Mouse (Mus musculus) kidney, embryonic 16.5 days (tissue): ENCODE measurements around the gene Styxl1. TPM values are rescaled to one million over a fixed set of nuclear protein-coding genes. Genes with fewer than 3 reads are reported as not detected.

Experiments used
- ATAC-seq: fragments of 200-750 bp; cut with Nextera tagmentation; 2 replicates; pipeline ENCODE4 v1.8.0; 2017; ENCODE audit warnings: moderate TSS enrichment; ENCODE audit not compliant: low FRiP score, low TSS enrichment
- H3K27ac ChIP-seq: fragments of 300-500 bp; sonication (generic); 2 replicates; pipeline ENCODE4 v1.5.1; 2014; ENCODE audit warnings: low read length
- H3K27me3 ChIP-seq: fragments of 300-500 bp; sonication (generic); 2 replicates; pipeline ENCODE4 v1.6.1; 2014; ENCODE audit warnings: low read length, control low read depth, mixed read lengths; ENCODE audit not compliant: insufficient read depth
- H3K36me3 ChIP-seq: fragments of 300-500 bp; sonication (generic); 2 replicates; pipeline ENCODE4 v1.6.1; 2014; ENCODE audit warnings: low read length, control low read depth, mixed read lengths; ENCODE audit not compliant: insufficient read depth
- H3K4me1 ChIP-seq: fragments of 300-500 bp; sonication (generic); 2 replicates; pipeline ENCODE4 v1.6.1; 2014; ENCODE audit warnings: low read length, control low read depth, mixed read lengths; ENCODE audit not compliant: insufficient read depth
- H3K4me2 ChIP-seq: fragments of 300-500 bp; sonication (generic); replicated peaks from 2 replicates; pipeline ENCODE4 v1.6.1; 2014; ENCODE audit warnings: low read depth, low read length
- H3K4me3 ChIP-seq: fragments of 300-500 bp; sonication (generic); 2 replicates; pipeline ENCODE4 v1.5.1; 2014; ENCODE audit warnings: mild to moderate bottlenecking, low read length
- H3K9ac ChIP-seq: fragments of 300-500 bp; sonication (generic); replicated peaks from 2 replicates; pipeline ENCODE4 v1.6.1; 2014; ENCODE audit warnings: low read length
- H3K9me3 ChIP-seq: fragments of 300-500 bp; sonication (generic); 2 replicates; pipeline ENCODE4 v1.6.1; 2016; ENCODE audit warnings: low read length, control low read depth
- WGBS: fragments of 180-500 bp; shearing (Covaris S2); extraction: QIAGEN DNeasy Blood & Tissue Kit; methylation state at CpG from one replicate; pipeline ENCODE4 v1.1.7; 2014; 5-methylcytosine and 5-hydroxymethylcytosine counted together
- polyA plus RNA-seq: library from polyadenylated mRNA; unstranded; fragments of >200 nt; fragmentation: Nextera tagmentation; extraction: Ambion mirVana; gene quantifications from 2 replicates; pipeline ENCODE4 v1.2.1, GENCODE M21; 2015

Gene Styxl1
- polyA plus RNA-seq, 1 experiment from 2014 or later: 0.42 TPM

DNA sequence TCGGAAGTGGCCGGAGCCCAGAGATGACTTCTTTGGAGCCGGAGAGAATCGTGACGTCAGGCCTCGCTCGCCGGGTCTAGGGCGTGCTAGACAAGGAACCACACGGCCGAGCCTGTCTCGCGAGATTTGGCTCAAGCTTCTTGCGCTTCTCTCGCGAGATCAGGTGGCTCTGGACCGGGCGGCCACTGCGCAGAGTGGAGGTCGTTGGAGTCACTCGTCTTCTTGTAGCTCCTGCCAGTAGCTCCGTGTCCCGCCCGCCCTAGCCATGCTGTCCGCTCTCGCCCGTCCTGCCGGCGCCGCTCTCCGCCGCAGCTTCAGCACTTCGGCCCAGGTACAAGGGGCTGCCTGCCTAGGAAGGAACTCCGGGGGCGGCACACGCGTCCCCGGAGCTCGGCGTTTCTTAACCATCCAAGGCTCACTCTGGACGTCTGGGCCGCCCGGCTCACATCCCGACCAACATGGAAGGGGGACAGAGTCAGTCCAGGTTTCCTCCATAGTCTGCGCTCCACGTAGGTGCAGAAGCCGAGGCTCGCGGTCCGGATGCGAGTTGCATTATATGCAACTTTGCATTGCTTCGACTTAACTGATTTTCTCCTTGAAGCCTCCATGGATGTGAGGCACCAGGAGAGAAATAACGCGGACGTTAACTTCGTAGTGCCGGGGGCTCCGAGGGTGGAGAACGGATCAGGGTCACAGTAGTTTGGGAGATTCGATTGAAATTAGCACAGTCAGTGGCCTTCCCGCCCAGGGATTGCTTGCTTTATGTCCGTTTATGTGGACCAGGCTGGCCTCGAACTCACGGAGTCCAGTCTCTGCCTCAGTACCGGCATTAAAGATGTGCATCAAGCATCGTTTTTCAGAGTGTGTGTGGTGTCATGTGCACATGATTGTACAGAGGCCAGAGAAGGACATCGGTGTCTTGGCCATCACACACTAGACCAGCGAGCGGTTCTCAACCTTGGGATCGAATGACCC lies 573 bp upstream of the Styxl1 start, which contains the start of gene Mdh2:
Mdh2 (plus strand) TSS at position 10 of the 975 bp plus-strand sequence.
- no peaks in the 10 kb centered on the region for H3K9me3 ChIP-seq
- H3K36me3 ChIP-seq: peaks cover 12% of the 10 kb centered on the region
- peak within 1 kb of the TSS; percentile 91 for H3K4me3 ChIP-seq
- H3K27ac ChIP-seq: peak within 1 kb of the TSS; percentile 95
- under 1% methylated on average over 69 of the region's 70 CpGs for WGBS
- H3K9ac ChIP-seq: peak within 1 kb of the TSS; percentile 95
- no peaks in the 10 kb centered on the region for H3K27me3 ChIP-seq
- peaks cover 30% of the 10 kb centered on the region for H3K4me1 ChIP-seq
- peak within 1 kb of the TSS; percentile 81 for H3K4me2 ChIP-seq
- ATAC-seq: peak; percentile 98

DNA sequence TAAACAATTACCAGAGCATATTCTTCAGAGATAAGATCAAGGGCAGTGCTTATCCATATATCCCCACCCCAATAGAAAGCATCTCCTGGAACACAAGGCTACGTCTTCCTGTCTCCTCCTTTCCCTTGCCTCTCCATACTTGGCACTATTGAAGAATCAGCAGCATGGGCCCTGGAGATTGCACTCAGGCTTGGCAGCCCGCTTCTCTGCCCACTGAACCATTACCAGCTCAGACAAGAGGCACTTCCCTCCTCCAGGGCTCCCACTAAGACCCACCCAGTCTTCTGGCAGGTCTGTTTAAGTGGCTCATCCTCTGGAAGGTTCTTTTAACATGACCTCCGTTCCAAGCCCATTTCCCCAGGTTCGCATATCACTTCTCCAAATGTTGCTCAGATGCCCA lies 1.6 kb downstream of the Styxl1 start:
- no peaks in the 10 kb centered on the region for H3K27me3 ChIP-seq
- H3K27ac ChIP-seq: peak overlapping the region; percentile 43
- H3K9ac ChIP-seq: no peak overlapping the region
- no peaks in the 10 kb centered on the region; the same call in 1 of the 2 replicates for H3K36me3 ChIP-seq
- WGBS: 60% methylated on average over 4 of the region's 4 CpGs
- H3K4me2 ChIP-seq: no peak overlapping the region
- no peaks in the 10 kb centered on the region for H3K9me3 ChIP-seq
- H3K4me1 ChIP-seq: peaks cover 30% of the 10 kb centered on the region
- no peak for ATAC-seq
- no peak overlapping the region for H3K4me3 ChIP-seq

- Histone ChIP-seq H3K9me3 (no peaks in the 10 kb centered on the region), H3K9ac (no peak overlapping the region), H3K4me1 (peaks cover 14% of the 10 kb centered on the region), H3K27ac (no peak overlapping the region), H3K36me3 (no peaks in the 10 kb centered on the region), H3K4me2 (no peak overlapping the region), H3K27me3 (no peaks in the 10 kb centered on the region), H3K4me3 (no peak overlapping the region)
- WGBS: 47% methylated on average over 3 of the region's 3 CpGs
- ATAC-seq: no peak
Measured at GRCm38 (mm10) chr5:135772519-135772918, 5.7 kb downstream of the Styxl1 start.

DNA sequence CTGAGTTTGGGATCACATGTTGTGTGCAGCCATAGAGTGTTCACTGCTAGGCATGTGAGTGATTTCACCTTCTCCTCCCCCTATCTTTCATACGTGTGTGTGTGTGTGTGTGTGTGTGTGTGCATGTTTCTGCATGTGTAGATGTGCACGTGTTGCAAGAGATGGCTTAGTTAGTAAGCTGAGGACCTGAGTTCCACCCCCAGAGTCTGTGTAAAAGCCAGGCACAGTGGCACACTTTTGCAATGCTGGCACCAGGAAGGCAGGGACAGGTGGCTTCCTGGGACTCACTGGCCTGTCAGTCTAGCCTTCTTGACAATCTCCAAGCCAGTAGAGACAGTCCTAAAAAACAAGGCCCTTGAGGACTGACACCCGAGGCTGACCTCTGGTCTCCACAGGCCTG lies 13.2 kb downstream of the Styxl1 start:
- Histone ChIP-seq H3K27me3 (peaks cover 5% of the 10 kb centered on the region; the same call in 1 of the 2 replicates), H3K4me1 (no peaks in the 10 kb centered on the region), H3K9ac (no peak overlapping the region), H3K27ac (no peak overlapping the region), H3K36me3 (no peaks in the 10 kb centered on the region), H3K4me3 (no peak overlapping the region), H3K9me3 (no peaks in the 10 kb centered on the region), H3K4me2 (no peak overlapping the region)
- 63% methylated on average over 3 of the region's 3 CpGs for WGBS
- no peak for ATAC-seq

GRCm38 (mm10) chr5:135763526-135763925 lies 14.7 kb downstream of the Styxl1 start:
- Histone ChIP-seq H3K36me3 (no peaks in the 10 kb centered on the region), H3K9ac (no peak overlapping the region), H3K4me2 (no peak overlapping the region), H3K4me1 (no peaks in the 10 kb centered on the region), H3K4me3 (no peak overlapping the region), H3K27ac (no peak overlapping the region), H3K9me3 (no peaks in the 10 kb centered on the region), H3K27me3 (peaks cover 5% of the 10 kb centered on the region; the same call in 1 of the 2 replicates)
- no peak for ATAC-seq
- WGBS: 3% methylated on average over 7 of the region's 7 CpGs

DNA sequence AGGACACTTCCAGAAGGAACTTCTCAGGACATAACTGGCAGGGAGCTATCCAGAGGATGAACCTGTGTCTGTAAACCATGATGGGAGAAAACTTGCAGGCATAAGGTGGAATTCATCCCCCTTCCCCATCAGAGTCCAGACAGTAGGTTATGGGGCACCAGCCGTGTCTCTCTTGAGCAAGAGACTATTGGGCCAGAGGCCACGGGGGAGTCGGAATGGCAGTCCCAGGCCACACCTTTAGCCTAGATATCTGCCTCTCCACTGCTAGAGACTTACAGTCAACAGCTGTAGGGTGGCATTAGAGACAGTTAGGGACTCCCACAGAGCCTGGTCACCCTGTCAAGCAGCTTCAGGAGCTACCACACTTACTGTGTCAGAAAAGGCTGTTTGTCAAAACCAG lies 16.3 kb downstream of the Styxl1 start:
- no peak overlapping the region for H3K4me3 ChIP-seq
- H3K36me3 ChIP-seq: no peaks in the 10 kb centered on the region
- peaks cover 5% of the 10 kb centered on the region; the same call in 1 of the 2 replicates for H3K27me3 ChIP-seq
- WGBS: 57% methylated on average over 3 of the region's 3 CpGs
- no peaks in the 10 kb centered on the region for H3K9me3 ChIP-seq
- no peak overlapping the region for H3K9ac ChIP-seq
- no peak for ATAC-seq
- H3K4me1 ChIP-seq: no peaks in the 10 kb centered on the region
- H3K4me2 ChIP-seq: no peak overlapping the region
- no peak overlapping the region for H3K27ac ChIP-seq

DNA sequence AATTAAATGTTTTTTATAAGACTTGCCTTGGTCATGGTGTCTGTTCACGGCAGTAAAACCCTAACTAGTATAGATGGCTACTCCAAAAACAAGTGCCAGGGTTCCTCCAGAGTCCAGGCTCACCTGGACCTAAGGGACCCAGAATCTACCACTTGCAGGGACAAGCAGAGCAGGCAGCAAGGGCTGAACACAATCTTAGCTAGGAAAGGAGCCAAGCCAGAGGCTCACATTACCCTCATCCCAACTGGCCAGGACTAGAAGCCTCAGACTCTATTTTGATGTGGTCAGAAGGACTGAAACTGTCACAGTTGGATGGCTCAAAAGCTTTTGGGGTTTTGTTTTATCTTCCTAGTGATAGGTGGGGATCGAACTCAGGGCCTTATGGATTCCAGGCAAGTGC lies 26.6 kb downstream of the Styxl1 start:
- H3K9ac ChIP-seq: no peak overlapping the region
- 81% methylated on average over 2 of the region's 2 CpGs for WGBS
- no peak overlapping the region for H3K27ac ChIP-seq

DNA sequence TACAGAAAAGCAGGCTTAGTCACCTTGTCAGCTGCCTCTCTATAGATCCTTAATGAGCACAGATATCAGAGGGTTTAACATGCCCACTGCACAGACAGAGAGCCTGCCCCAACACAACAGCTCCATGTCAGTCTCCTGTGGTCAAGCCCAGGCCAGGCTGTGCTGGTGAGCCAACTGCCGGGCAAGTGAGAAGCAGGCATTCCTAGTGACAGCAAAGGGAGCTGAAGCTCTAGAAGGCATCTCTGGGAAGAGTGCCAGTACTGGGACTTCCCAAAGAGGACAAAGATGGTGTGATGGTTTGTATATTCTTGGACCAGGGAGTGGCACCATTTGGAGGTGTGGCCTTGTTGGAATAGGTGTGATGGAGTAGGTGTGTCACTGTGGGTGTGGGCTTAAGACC lies 27.1 kb downstream of the Styxl1 start:
- Histone ChIP-seq H3K27me3 (no peaks in the 10 kb centered on the region), H3K9ac (no peak overlapping the region), H3K27ac (no peak overlapping the region), H3K4me1 (no peaks in the 10 kb centered on the region), H3K4me2 (no peak overlapping the region), H3K4me3 (no peak overlapping the region), H3K36me3 (no peaks in the 10 kb centered on the region), H3K9me3 (peaks cover 8% of the 10 kb centered on the region; the same call in 1 of the 2 replicates)
- 88% methylated on average over 1 of the region's 1 CpGs for WGBS
- ATAC-seq: no peak

More for the DNA sequence above, 26.6 kb downstream of the Styxl1 start:
- Histone ChIP-seq H3K4me2 (no peak overlapping the region), H3K27me3 (no peaks in the 10 kb centered on the region), H3K9me3 (peaks cover 8% of the 10 kb centered on the region; the same call in 1 of the 2 replicates), H3K36me3 (no peaks in the 10 kb centered on the region), H3K4me1 (no peaks in the 10 kb centered on the region), H3K4me3 (no peak overlapping the region)
- no peak for ATAC-seq

GRCm38 (mm10) chr5:135744742-135745141 lies 33.4 kb downstream of the Styxl1 start:
- H3K9ac ChIP-seq: peak overlapping the region; percentile 66
- H3K27ac ChIP-seq: peak overlapping the region; percentile 77
- no peaks in the 10 kb centered on the region for H3K27me3 ChIP-seq
- H3K9me3 ChIP-seq: peaks cover 8% of the 10 kb centered on the region; the same call in 1 of the 2 replicates
- peak overlapping the region; percentile 97 for H3K4me2 ChIP-seq
- peak overlapping the region; percentile 93 for H3K4me3 ChIP-seq
- no peak for ATAC-seq
- H3K4me1 ChIP-seq: peaks cover 19% of the 10 kb centered on the region
- 21% methylated on average over 11 of the region's 12 CpGs for WGBS
- peaks cover 4% of the 10 kb centered on the region; the same call in 1 of the 2 replicates for H3K36me3 ChIP-seq
